7 mouse cellular contexts compared by ENCODE assay signal in the genomic region with DNA sequence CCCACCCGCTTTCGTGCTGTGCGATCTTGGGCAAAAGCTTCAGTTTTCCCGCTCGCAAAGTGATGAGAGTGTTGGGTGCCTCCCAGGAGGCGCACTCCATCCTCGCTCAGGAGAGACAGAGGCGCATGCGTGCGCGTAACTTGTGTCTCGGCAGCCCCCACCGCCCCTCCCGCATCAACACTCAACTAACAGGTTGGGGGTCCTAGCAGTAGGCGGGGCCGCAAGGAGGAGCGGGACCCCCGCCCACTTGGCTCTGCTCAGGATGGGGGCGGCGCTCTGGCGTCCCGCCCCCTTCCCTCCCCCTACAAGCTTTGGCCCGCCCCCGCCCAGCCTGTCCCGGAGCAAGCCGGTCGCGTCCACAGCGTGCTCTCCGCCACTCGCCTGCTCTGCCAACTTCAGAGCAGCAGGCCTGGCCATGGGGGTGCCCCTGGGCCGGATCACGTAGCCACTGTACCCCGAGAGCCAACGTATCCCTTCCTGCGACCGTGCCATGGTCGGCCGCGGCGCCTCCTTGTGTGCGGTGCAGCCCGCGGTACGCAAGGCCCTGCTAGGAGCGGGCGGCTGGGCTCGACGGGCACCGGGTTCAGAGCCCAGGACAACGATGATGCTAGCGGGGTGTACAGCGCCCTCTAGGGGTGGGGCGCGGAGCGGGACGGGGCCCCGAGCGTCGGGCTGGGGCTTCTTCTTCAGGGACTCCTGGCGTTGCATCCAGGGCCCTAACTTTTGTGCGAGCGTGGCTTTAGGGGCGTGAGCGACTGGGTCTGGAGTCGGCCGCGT. TPM values are rescaled to one million over a fixed set of nuclear protein-coding genes. Genes with fewer than 3 reads are reported as not detected.
DNase-seq lines count a peak whose midpoint lies in the region; ATAC-seq lines count a peak whose summit lies in the region.

A gene (plus strand): TSS at position 334 of the 777 bp plus-strand sequence.

- H3K4me1 ChIP-seq in forebrain, embryonic 12.5 days, result peaks cover 86% of the 10 kb centered on the region

- peak; percentile 73 for ATAC-seq in forebrain, embryonic 12.5 days (ENCODE audit: low FRiP score)

- peak within 1 kb of the TSS; percentile 80 for H3K9ac ChIP-seq in forebrain, embryonic 12.5 days

- under 1% methylated on average over 64 of the region's 68 CpGs for WGBS in forebrain, embryonic 12.5 days

- DNase-seq in MEL-GATA-1-ER (ENCODE audit: extremely low read depth, low read depth), result peak; percentile 41
- peak; percentile 70 for DNase-seq in adrenal gland, postnatal 25 days
- DNase-seq in heart, postnatal 10 days, result peak; percentile 73 to 77
- peak; percentile 73 to 83 for DNase-seq in kidney, postnatal 4 days
- DNase-seq in lung, postnatal 14 days, result peak; percentile 69
- DNase-seq in right cerebral cortex, postnatal 4 days, result peak; percentile 73

- H3K4me2 ChIP-seq in forebrain, embryonic 12.5 days, result peak within 1 kb of the TSS; percentile 98

- no peaks in the 10 kb centered on the region for H3K9me3 ChIP-seq in forebrain, embryonic 12.5 days

- H3K36me3 ChIP-seq in forebrain, embryonic 12.5 days (replicated peaks), result peaks cover 11% of the 10 kb centered on the region; the same call in 1 of the 2 replicates

- peak within 1 kb of the TSS; percentile 65 for H3K4me3 ChIP-seq in forebrain, embryonic 12.5 days (replicated peaks)

- peak within 1 kb of the TSS; percentile 81 for H3K27ac ChIP-seq in forebrain, embryonic 12.5 days

- intact Hi-C loops in heart, postnatal 10 days (cut with DNase I), result loop anchor here (1.0 to 5.0 kb wide), 6 partner anchors 38 to 397 kb away; no protein-coding TSS in a partner anchor

- H3K27me3 ChIP-seq in forebrain, embryonic 12.5 days, result peaks cover 41% of the 10 kb centered on the region

RNA-seq across cellular contexts. Expression of the gene that starts here (rescaled TPM):
- 7.4 and 13.7 TPM in 2 replicates for total RNA-seq in adrenal gland, postnatal 25 days (2021)
- 11.8 and 14.0 TPM in 2 replicates for polyA plus RNA-seq in forebrain, embryonic 12.5 days (2016; fragmentation: Nextera tagmentation; extraction: Ambion mirVana)
- 10 to 100 TPM; 33.4 to 33.5 TPM for total RNA-seq in heart, postnatal 10 days (2021)

Comparison
In these comparisons a context has a peak if more than half of its experiments do, and no peak if none do; other contexts are left out.
1. Peak in every context shown above with its lines: DNase-seq, ATAC-seq, H3K4me3 ChIP-seq and H3K27ac ChIP-seq.